Mouse (Mus musculus) forebrain, embryonic 10.5 days (tissue): ENCODE results near the gene Lhfpl5. TPM values are rescaled to one million over a fixed set of nuclear protein-coding genes. Genes with fewer than 3 reads are reported as not detected.

Experiments
- DNase-seq: peaks from one replicate; pipeline ENCODE4 v3.0.0-alpha.2; 2017; ENCODE audit warnings: low spot score; ENCODE audit errors: extremely low spot score
- H3K27ac ChIP-seq: fragments of 300-500 bp; sonication (generic); 2 replicates; pipeline ENCODE4 v1.5.1; 2016; ENCODE audit warnings: mild to moderate bottlenecking
- H3K27me3 ChIP-seq: fragments of 300-500 bp; sonication (generic); 2 replicates; pipeline ENCODE4 v1.6.1; 2016; ENCODE audit warnings: mild to moderate bottlenecking; ENCODE audit not compliant: poor library complexity, severe bottlenecking
- H3K36me3 ChIP-seq: fragments of 300-500 bp; sonication (generic); replicated peaks from 2 replicates; pipeline ENCODE4 v1.6.1; 2016; ENCODE audit warnings: mild to moderate bottlenecking, moderate library complexity
- H3K4me1 ChIP-seq: fragments of 300-500 bp; sonication (generic); 2 replicates; pipeline ENCODE4 v1.6.1; 2016
- H3K4me3 ChIP-seq: fragments of 300-500 bp; sonication (generic); 2 replicates; pipeline ENCODE4 v1.5.1; 2016; ENCODE audit warnings: mild to moderate bottlenecking, moderate library complexity
- H3K9me3 ChIP-seq: fragments of 300-500 bp; sonication (generic); 2 replicates; pipeline ENCODE4 v1.6.1; 2016; ENCODE audit warnings: mild to moderate bottlenecking, moderate library complexity
- WGBS: fragments of 180-500 bp; shearing (Covaris S2); methylation state at CpG from one replicate; pipeline ENCODE4 v1.1.7; 2016; 5-methylcytosine and 5-hydroxymethylcytosine counted together
- polyA plus RNA-seq: library from polyadenylated mRNA; unstranded; fragments of >200 nt; fragmentation: Nextera tagmentation; extraction: Ambion mirVana; gene quantifications from 2 replicates; pipeline ENCODE4 v1.2.1, GENCODE M21; 2016

Gene Lhfpl5
- polyA plus RNA-seq, 1 experiment from 2014 or later, result 0.45 TPM

DNA sequence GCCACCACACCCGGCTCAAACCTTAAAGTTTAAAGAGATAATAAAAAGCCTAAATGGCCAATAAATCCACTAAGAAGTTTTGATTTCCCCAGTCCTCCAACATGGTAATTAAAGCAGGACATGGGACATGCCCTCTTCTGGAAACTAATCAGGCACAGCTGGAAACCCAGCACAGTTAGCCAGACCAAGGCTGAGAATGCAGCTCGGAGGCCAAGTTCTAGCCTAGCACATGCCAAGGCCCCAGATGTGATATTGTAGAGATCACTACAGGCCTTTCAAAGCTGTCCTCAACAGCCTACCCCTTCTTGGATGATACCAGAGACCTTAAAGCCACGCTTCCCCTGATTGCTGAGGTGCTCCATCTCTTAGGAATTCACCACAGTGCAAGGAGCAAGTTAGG, 11.1 kb downstream of the Lhfpl5 start:
- Histone ChIP-seq H3K4me1 (no peaks in the 10 kb centered on the region), H3K27ac (no peak overlapping the region), H3K9me3 (no peaks in the 10 kb centered on the region), H3K27me3 (no peaks in the 10 kb centered on the region), H3K36me3 (peaks cover 50% of the 10 kb centered on the region), H3K4me3 (no peak overlapping the region)
- 88% methylated on average over 3 of the region's 3 CpGs for WGBS
- no peak for DNase-seq

DNA sequence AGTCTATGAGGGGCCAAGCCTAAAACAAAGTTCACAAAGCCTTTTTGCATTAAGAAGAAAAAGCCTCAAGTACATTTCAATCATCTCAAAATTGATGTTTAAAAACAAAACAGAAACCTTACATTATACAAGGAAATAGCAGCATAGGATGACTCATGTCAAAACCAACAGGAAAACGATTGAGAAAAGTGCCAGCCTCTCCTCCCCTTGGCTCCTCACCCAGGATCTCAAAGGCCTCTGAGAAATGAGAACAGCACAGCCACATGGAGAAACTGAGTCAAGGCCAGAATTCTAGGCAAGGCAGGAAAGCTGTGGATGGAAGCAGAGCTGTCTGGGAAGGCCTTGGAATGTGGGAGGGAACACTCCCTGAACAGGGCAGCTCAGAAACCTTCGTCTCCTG, 13.2 kb downstream of the Lhfpl5 start:
- Histone ChIP-seq H3K4me1 (no peaks in the 10 kb centered on the region), H3K9me3 (no peaks in the 10 kb centered on the region), H3K27ac (no peak overlapping the region), H3K36me3 (peaks cover 70% of the 10 kb centered on the region), H3K27me3 (no peaks in the 10 kb centered on the region), H3K4me3 (no peak overlapping the region)
- WGBS, result 79% methylated on average over 2 of the region's 2 CpGs
- no peak for DNase-seq

DNA sequence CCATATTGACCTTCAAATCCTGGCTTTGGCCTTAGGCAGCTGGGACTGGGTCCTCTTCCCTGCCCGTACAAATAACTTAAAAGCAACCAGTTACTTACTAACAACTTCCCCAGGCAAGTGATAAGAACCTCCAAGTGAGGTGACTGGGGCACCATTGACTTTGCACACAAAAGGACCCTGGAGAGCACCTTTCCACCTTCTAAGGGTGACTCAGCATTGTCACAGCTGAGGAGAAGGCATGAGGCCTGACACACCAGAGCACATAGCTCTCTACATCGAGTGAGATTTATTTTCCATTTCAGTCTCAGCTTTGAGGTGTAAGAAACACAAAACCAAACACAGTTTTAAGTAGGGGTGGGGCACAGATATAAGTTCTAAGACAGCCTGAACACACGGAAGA, 15.2 kb downstream of the Lhfpl5 start:
- peaks cover 89% of the 10 kb centered on the region for H3K36me3 ChIP-seq
- no peak for DNase-seq
- WGBS, result 95% methylated on average over 3 of the region's 3 CpGs

DNA sequence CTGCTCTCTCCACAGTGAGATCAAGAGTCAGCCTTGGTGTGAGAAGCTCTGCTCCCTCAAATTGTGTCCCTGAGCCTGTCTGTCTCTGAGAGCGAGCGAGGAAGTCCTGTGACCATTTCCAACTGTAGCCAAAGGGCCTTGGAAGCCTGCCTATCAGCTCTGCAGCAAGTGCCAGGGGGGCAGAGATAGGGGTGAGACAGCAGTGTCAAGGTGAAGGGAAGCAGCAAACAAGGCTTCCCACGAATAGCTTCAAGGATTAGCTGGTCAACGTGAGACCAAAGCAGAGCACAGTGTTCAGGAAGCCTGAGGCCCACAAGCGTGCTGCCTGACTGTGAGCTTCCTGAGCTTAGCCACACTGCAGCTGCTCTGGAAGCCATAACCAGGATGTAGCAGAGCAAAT, 16.0 kb downstream of the Lhfpl5 start:
- DNase-seq, result no peak
- peaks cover 97% of the 10 kb centered on the region for H3K36me3 ChIP-seq
- no peak overlapping the region for H3K4me3 ChIP-seq
- H3K4me1 ChIP-seq, result no peaks in the 10 kb centered on the region
- H3K27ac ChIP-seq, result no peak overlapping the region
- 93% methylated on average over 5 of the region's 5 CpGs for WGBS
- no peaks in the 10 kb centered on the region for H3K9me3 ChIP-seq
- no peaks in the 10 kb centered on the region for H3K27me3 ChIP-seq

More for the DNA sequence above, 15.2 kb downstream of the Lhfpl5 start:
- H3K9me3 ChIP-seq, result no peaks in the 10 kb centered on the region
- no peaks in the 10 kb centered on the region for H3K4me1 ChIP-seq
- no peaks in the 10 kb centered on the region for H3K27me3 ChIP-seq
- no peak overlapping the region for H3K27ac ChIP-seq
- H3K4me3 ChIP-seq, result no peak overlapping the region

DNA sequence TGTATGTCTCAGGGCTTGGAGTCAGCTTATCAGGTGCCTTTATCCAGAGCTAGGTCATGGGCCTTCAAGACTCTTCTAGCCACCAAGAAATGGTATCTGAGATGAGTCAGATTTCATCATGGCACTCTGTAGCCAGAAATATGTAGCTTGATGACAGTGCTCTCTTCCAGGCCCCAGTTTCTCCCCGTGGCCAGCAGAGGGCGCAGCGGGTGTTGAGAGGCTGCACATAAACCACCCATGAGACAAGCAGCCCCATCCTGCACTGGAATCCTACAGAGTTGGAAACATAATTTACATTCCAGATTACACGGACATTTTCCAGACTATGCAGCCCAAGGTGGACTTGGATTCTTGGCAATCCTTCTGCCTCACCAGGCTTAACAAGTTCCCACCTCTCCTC, 17.6 kb downstream of the Lhfpl5 start:
- DNase-seq, result peak; percentile 74
- Histone ChIP-seq H3K9me3 (no peaks in the 10 kb centered on the region), H3K4me3 (no peak overlapping the region), H3K4me1 (no peaks in the 10 kb centered on the region), H3K27ac (no peak overlapping the region), H3K36me3 (peaks cover 97% of the 10 kb centered on the region), H3K27me3 (no peaks in the 10 kb centered on the region)
- 38% methylated on average over 4 of the region's 4 CpGs for WGBS

DNA sequence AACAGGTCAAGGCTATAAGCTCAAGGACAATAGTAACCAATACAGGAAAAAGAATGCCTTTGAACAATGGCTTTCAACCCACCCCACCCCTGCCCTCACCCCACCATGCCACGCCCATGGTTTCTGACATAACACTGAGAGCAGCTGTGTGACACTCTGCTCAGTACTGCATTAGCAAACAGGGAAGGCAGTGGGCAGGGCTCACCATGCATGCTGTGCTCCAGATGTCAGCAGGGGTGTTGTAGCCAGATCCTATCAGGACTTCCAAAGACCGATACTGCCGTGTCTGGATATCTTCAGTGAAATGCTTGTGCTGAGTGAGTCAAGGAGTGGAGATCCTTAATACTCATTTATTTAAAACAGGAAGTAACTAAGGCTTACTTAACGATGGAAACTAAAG, 18.5 kb downstream of the Lhfpl5 start:
- Histone ChIP-seq H3K36me3 (peaks cover 97% of the 10 kb centered on the region), H3K27ac (no peak overlapping the region), H3K9me3 (no peaks in the 10 kb centered on the region), H3K4me3 (no peak overlapping the region), H3K27me3 (no peaks in the 10 kb centered on the region), H3K4me1 (no peaks in the 10 kb centered on the region)
- 91% methylated on average over 4 of the region's 4 CpGs for WGBS
- no peak for DNase-seq

DNA sequence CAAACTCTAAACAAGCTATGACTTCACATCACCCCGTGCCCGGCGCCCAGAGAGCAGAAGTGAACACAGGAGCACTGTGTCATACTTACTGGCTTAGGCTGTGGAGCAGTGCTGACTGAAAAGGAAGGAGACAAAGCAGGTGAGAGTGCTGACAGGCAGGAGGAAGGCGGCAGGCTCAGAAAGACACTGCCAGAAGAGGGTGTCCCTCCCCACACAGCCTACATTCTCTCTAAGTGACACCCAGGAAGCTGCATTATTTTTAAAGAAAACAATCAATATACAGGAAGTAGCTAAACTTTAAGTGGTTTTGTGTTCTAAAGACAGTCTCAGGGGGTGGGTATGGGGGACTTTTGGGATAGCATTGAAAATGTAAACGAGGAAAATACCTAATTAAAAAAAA, 25.3 kb downstream of the Lhfpl5 start:
- H3K27ac ChIP-seq, result no peak overlapping the region
- H3K4me3 ChIP-seq, result no peak overlapping the region
- DNase-seq, result no peak
- WGBS, result 93% methylated on average over 5 of the region's 5 CpGs
- H3K27me3 ChIP-seq, result no peaks in the 10 kb centered on the region
- peaks cover 98% of the 10 kb centered on the region for H3K36me3 ChIP-seq
- no peaks in the 10 kb centered on the region for H3K4me1 ChIP-seq
- H3K9me3 ChIP-seq, result no peaks in the 10 kb centered on the region

DNA sequence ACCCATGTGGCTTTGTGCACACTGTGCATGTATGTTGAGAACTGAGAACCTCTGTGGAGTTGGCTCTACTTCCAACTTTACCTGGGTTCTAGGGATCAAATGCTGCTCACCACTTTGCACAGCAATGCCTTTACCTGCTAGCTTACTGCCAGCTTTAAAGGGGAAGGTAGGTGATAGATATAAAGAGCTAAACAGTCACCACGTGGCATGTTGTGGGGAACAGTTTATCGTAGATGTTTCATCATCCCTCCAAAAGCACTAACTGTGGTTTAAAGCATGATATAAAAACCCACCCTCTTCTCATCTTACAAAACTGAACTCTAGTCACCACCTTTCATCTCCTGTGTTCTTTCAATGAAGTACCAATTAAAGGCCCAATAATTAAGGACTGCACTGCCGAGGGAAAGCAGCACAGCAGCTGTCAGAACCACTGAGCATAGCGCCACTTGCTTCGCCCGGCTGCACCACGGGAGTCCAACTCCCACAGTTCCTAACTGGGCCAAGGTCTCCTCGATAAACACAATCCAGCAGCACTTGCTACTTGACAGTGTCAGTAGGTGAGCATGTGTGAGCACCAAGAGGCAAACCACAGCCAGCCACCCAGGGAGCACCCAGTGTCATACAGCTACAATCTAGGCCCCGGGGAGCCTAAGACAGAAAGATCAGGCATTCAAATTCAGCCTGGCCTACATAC, 26.3 kb downstream of the Lhfpl5 start:
- no peaks in the 10 kb centered on the region for H3K4me1 ChIP-seq
- H3K4me3 ChIP-seq, result no peak overlapping the region
- H3K36me3 ChIP-seq, result peaks cover 98% of the 10 kb centered on the region
- no peak for DNase-seq
- H3K27ac ChIP-seq, result no peak overlapping the region
- 90% methylated on average over 9 of the region's 9 CpGs for WGBS
- H3K9me3 ChIP-seq, result no peaks in the 10 kb centered on the region
- no peaks in the 10 kb centered on the region for H3K27me3 ChIP-seq

DNA sequence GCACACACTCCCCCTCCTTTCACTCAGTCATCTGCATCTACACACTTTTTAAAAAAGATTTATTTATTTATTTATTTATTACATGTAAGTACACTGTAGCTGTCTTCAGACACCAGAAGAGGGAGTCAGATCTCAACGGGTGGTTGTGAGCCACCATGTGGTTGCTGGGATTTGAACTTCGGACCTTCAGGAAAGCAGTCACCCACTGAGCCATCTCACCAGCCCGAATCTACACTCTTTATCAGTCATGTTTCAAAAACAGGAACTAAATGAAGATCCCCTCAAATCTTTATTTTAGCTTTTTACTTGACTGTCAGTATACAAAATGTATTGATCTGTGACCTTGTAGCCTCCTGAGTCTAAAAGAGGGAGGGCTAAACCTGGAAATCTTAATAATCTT, 34.1 kb downstream of the Lhfpl5 start:
- H3K4me1 ChIP-seq, result no peaks in the 10 kb centered on the region
- WGBS, result 88% methylated on average over 3 of the region's 3 CpGs
- DNase-seq, result no peak
- no peaks in the 10 kb centered on the region for H3K9me3 ChIP-seq
- no peak overlapping the region for H3K27ac ChIP-seq
- no peak overlapping the region for H3K4me3 ChIP-seq
- no peaks in the 10 kb centered on the region for H3K27me3 ChIP-seq
- H3K36me3 ChIP-seq, result peaks cover 90% of the 10 kb centered on the region

DNA sequence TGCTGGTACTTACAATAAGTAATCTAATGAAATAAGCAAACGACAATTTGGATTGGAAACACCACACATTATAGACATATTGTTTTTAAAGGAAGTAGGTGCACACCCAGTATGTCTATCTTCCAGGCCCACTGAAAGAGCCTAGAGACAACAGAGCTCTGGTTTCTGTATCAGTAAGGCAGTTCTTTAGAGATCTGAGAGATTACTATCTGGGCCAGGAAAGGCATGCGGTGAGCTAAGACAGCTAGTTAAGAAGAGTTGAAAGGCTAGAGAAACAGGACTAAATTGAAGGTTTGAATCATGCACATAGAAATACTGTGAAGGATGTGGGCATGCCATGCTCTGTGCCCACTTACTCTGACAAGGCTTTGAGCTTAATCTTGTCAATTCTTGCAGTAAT, 37.2 kb downstream of the Lhfpl5 start:
- no peaks in the 10 kb centered on the region for H3K4me1 ChIP-seq
- peaks cover 87% of the 10 kb centered on the region for H3K36me3 ChIP-seq
- no peaks in the 10 kb centered on the region for H3K9me3 ChIP-seq
- H3K4me3 ChIP-seq, result no peak overlapping the region
- WGBS, result 93% methylated on average over 2 of the region's 2 CpGs
- no peak for DNase-seq
- no peak overlapping the region for H3K27ac ChIP-seq
- no peaks in the 10 kb centered on the region for H3K27me3 ChIP-seq

DNA sequence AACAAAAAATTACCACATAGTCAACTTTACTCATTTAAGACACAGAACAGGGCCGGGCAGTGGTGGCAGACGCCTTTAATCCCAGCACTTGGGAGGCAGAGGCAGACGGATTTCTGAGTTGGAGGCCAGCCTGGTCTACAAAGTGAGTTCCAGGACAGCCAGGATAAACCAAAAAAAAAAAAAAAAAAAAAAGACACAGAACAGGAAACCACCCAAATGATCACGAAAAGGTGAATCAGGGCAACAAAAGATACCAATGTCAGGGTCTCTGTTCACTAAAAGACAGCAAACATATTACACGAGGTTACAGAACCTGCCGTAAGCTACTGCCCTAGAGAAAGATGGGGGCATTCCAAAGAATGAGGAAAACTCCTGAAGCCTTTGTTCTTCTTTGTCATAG, 37.7 kb downstream of the Lhfpl5 start:
- Histone ChIP-seq H3K27me3 (no peaks in the 10 kb centered on the region), H3K36me3 (peaks cover 87% of the 10 kb centered on the region), H3K9me3 (no peaks in the 10 kb centered on the region), H3K4me3 (no peak overlapping the region), H3K27ac (no peak overlapping the region), H3K4me1 (peaks cover 2% of the 10 kb centered on the region)
- DNase-seq, result no peak
- WGBS, result 90% methylated on average over 6 of the region's 6 CpGs

DNA sequence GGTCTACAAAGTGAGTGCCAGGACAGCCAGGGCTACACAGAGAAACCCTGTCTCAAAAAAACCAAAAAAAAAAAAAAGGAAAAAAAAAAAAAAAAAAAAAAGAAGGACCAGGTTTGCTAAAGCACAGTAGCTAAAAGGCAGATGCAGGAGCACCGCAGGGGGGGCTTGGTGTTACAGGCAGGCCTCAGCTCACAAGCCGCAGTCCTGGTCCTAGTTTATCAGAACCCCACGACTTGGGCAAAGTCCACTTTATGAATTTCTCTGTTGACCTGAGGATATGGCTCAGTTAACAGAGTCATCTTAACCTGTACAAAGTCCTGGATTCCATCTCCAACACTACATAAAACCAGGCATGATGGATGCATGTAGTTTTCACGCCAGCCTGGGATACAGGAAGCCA, 39.9 kb downstream of the Lhfpl5 start:
- Histone ChIP-seq H3K27me3 (no peaks in the 10 kb centered on the region), H3K36me3 (peaks cover 88% of the 10 kb centered on the region), H3K27ac (no peak overlapping the region), H3K9me3 (no peaks in the 10 kb centered on the region), H3K4me3 (no peak overlapping the region), H3K4me1 (peaks cover 24% of the 10 kb centered on the region)
- WGBS, result 93% methylated on average over 4 of the region's 4 CpGs
- DNase-seq, result no peak

DNA sequence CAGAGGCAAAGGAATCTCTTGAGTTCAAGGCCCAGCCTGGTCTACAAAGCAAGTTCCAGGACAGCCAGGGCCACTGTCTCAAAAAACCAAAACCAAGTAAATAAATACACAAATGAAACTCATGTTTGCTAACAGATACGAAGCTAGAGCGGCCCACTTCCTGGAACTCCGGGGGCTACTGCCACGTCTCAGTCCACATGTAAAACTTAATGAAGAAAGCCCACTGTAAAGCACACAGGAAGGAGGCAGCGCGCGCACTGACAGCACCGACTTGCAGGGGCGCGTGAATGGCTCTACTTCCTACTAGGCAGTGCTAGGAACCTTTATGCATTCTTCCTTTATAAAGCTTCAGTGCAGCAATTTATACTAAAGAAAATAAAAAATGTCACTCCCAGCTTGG, 42.2 kb downstream of the Lhfpl5 start:
- Histone ChIP-seq H3K4me1 (peaks cover 36% of the 10 kb centered on the region), H3K9me3 (no peaks in the 10 kb centered on the region), H3K27ac (no peak overlapping the region), H3K36me3 (peaks cover 80% of the 10 kb centered on the region), H3K27me3 (no peaks in the 10 kb centered on the region), H3K4me3 (no peak overlapping the region)
- DNase-seq, result no peak
- WGBS, result 95% methylated on average over 10 of the region's 10 CpGs

DNA sequence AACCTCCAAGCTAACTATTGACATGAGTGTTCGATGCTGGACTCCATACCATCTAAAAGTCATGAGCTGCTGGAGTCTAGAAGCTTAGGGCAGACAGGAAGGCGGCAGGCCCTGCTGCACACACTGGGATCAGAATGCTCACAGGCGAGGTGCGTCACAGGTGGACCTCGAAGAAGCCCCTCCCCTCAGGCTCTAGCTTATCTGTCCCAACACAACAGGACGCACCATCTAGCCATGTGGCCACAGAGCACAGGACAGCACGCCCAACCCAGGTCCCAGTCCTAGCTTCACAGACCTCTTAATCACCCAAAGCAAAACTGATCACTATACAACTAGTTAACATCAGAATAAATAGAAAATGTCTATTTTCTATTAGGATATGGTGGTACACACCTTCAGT, 42.7 kb downstream of the Lhfpl5 start:
- Histone ChIP-seq H3K9me3 (no peaks in the 10 kb centered on the region), H3K4me3 (no peak overlapping the region), H3K27me3 (no peaks in the 10 kb centered on the region), H3K27ac (no peak overlapping the region), H3K36me3 (peaks cover 76% of the 10 kb centered on the region), H3K4me1 (peaks cover 38% of the 10 kb centered on the region)
- no peak for DNase-seq
- WGBS, result 84% methylated on average over 7 of the region's 7 CpGs
